Mouse (Mus musculus) mature B cell (primary cell): ENCODE measurements around the gene Lrp2.

ENCODE experiments used
- in situ Hi-C: fragments of 300-500 bp; cut with MboI; formaldehyde crosslinking; loops from 2 replicates; pipeline ENCODE4 v1.14.3; 2019

Gene Lrp2

GRCm38 (mm10) chr2:69400866-69401604 is 184.8 kb downstream of the Lrp2 start:
- in situ Hi-C loops: no loop called here

- in situ Hi-C loops: no loop called here
Observed at GRCm38 (mm10) chr2:69396760-69397435, 189.0 kb downstream of the Lrp2 start.

GRCm38 (mm10) chr2:69395597-69396248 is 190.1 kb downstream of the Lrp2 start:
- in situ Hi-C loops: no loop called here

GRCm38 (mm10) chr2:69393947-69394346 is 191.9 kb downstream of the Lrp2 start:
- in situ Hi-C loops: no loop called here

GRCm38 (mm10) chr2:69386118-69386871 is 199.6 kb downstream of the Lrp2 start:
- in situ Hi-C loops: no loop called here

- in situ Hi-C loops: no loop called here
Observed at GRCm38 (mm10) chr2:69382838-69383237, 203.0 kb downstream of the Lrp2 start.

- in situ Hi-C loops: no loop called here
Observed at GRCm38 (mm10) chr2:69381740-69382139, 204.1 kb downstream of the Lrp2 start.

GRCm38 (mm10) chr2:69380281-69380680 is 205.6 kb downstream of the Lrp2 start, which contains the start of gene Dhrs9:
Dhrs9 (plus strand) TSS chr2:69380445.
- in situ Hi-C loops: no loop called here

GRCm38 (mm10) chr2:69379801-69380200 is 206.1 kb downstream of the Lrp2 start:
- in situ Hi-C loops: no loop called here

GRCm38 (mm10) chr2:69376780-69377179 is 209.1 kb downstream of the Lrp2 start:
- in situ Hi-C loops: no loop called here
